Mouse (Mus musculus): Measurements from ENCODE around the gene Hrk. TPM values are rescaled to one million over a fixed set of nuclear protein-coding genes. Genes with fewer than 3 reads are reported as not detected.

The Hrk gene
- 1.8 TPM in 2 replicates for polyA plus RNA-seq (2016; fragmentation: Nextera tagmentation; extraction: Ambion mirVana)

DNA sequence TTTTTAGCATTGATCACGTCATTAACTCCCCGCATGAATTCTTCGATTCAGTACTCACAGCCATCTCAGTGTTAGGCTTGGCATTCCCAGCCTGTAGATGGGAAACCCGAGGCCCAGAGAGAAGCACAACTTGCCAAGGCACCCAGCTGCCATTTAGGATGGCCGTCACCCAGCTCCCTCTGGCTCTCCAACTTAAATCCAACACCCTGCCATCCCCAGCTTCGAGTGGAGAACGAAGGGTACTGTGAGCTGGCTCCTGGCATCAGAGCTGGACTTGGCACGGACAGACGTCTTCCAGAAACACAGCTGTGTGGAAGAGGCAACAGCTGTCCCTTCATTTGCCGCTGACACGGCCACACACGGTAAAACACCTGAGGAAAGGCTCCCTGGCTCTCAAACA, at the start of gene Hrk:
Gene Hrk, plus strand, starts transcription at position 68 of the 400 bp plus-strand sequence.
- Histone ChIP-seq H3K4me3 (no peak within 1 kb of the TSS), H3K4me1 (peaks cover 8% of the 10 kb centered on the region), H3K9me3 (replicated peaks) (no peaks in the 10 kb centered on the region), H3K4me2 (replicated peaks) (no peak within 1 kb of the TSS), H3K36me3 (no peaks in the 10 kb centered on the region), H3K27me3 (peaks cover 72% of the 10 kb centered on the region), H3K9ac (no peak within 1 kb of the TSS), H3K27ac (no peak within 1 kb of the TSS)
- ATAC-seq (ENCODE audit: low FRiP score), result no peak
- 71% methylated on average over 12 of the region's 12 CpGs for WGBS

DNA sequence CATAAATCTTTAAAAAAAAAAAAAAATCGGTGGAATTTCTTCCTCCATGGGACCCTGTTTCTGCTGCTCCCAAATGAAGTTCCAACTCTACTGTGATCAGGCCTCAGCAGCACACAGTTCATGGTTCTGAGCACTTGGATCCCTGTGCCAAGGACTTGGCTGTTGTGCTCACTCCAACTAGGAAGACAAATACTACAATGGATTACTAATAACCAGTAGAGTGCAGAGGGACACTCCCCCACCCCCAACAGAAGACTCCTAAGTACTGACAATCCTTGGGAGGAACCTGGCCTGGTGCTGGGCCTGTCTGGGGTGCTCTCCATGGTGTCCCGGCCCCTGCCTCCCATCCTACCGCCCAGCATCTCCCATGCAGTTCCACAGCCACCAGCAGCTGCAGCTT, 46.1 kb upstream of the Hrk start:
- no peaks in the 10 kb centered on the region for H3K27me3 ChIP-seq
- H3K9ac ChIP-seq, result no peak overlapping the region
- no peak for ATAC-seq (ENCODE audit: low FRiP score)
- 87% methylated on average over 3 of the region's 3 CpGs for WGBS
- H3K4me2 ChIP-seq (replicated peaks), result no peak overlapping the region
- H3K9me3 ChIP-seq (replicated peaks), result no peaks in the 10 kb centered on the region
- H3K4me1 ChIP-seq, result peaks cover 25% of the 10 kb centered on the region
- H3K27ac ChIP-seq, result peak overlapping the region; percentile 75
- peaks cover 9% of the 10 kb centered on the region; the same call in 1 of the 2 replicates for H3K36me3 ChIP-seq
- H3K4me3 ChIP-seq, result no peak overlapping the region

GRCm38 (mm10) chr5:118118922-118119321, 45.5 kb upstream of the Hrk start:
- peaks cover 9% of the 10 kb centered on the region for H3K36me3 ChIP-seq
- peak overlapping the region; percentile 75 for H3K27ac ChIP-seq
- H3K9ac ChIP-seq, result no peak overlapping the region
- peaks cover 29% of the 10 kb centered on the region for H3K4me1 ChIP-seq
- 81% methylated on average over 5 of the region's 5 CpGs for WGBS
- H3K9me3 ChIP-seq (replicated peaks), result no peaks in the 10 kb centered on the region
- H3K4me2 ChIP-seq (replicated peaks), result no peak overlapping the region
- no peak overlapping the region for H3K4me3 ChIP-seq
- ATAC-seq (ENCODE audit: low FRiP score), result 0 out of 2 replicates have a peak, but pooled peaks have one; percentile 48
- no peaks in the 10 kb centered on the region for H3K27me3 ChIP-seq

DNA sequence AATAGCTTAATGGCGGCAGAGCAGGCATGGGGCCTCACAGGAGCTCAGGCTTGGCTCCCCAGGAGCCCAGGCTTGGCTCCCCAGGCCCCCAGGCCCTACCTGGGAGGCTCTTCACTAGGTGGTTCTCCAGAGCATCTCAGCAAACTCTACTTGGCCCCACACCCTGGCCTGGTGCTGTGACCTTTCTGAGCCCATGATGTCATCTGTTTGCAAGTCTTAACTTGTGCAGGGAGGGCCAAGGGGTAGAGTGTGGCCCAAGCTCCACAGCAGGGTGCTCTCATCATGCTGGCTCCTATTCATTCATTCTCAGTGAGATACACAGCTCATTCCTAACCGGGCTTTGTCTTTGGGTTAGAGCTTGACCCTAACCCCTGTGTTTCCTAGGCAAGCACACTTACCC, 43.8 kb upstream of the Hrk start:
- no peaks in the 10 kb centered on the region for H3K9me3 ChIP-seq (replicated peaks)
- no peak overlapping the region for H3K9ac ChIP-seq
- peaks cover 29% of the 10 kb centered on the region for H3K4me1 ChIP-seq
- ATAC-seq (ENCODE audit: low FRiP score), result no peak
- H3K27me3 ChIP-seq, result no peaks in the 10 kb centered on the region
- H3K36me3 ChIP-seq, result peaks cover 14% of the 10 kb centered on the region
- peak overlapping the region; percentile 32; the same call in 1 of the 2 replicates for H3K27ac ChIP-seq
- 42% methylated on average over 2 of the region's 2 CpGs for WGBS
- H3K4me2 ChIP-seq (replicated peaks), result no peak overlapping the region
- no peak overlapping the region for H3K4me3 ChIP-seq

GRCm38 (mm10) chr5:118121928-118122327, 42.5 kb upstream of the Hrk start:
- H3K27ac ChIP-seq, result no peak overlapping the region
- peaks cover 28% of the 10 kb centered on the region for H3K4me1 ChIP-seq
- no peak overlapping the region for H3K4me2 ChIP-seq (replicated peaks)
- no peaks in the 10 kb centered on the region for H3K27me3 ChIP-seq
- no peak overlapping the region for H3K9ac ChIP-seq
- no peak overlapping the region for H3K4me3 ChIP-seq
- peaks cover 16% of the 10 kb centered on the region for H3K36me3 ChIP-seq
- 96% methylated on average over 4 of the region's 4 CpGs for whole genome bisulfite sequencing
- no peaks in the 10 kb centered on the region for H3K9me3 ChIP-seq (replicated peaks)
- ATAC-seq (ENCODE audit: low FRiP score), result no peak

- Histone ChIP-seq H3K27me3 (no peaks in the 10 kb centered on the region), H3K4me2 (replicated peaks) (no peak overlapping the region), H3K9me3 (replicated peaks) (no peaks in the 10 kb centered on the region), H3K4me3 (no peak overlapping the region), H3K4me1 (peaks cover 23% of the 10 kb centered on the region), H3K9ac (no peak overlapping the region), H3K36me3 (peaks cover 24% of the 10 kb centered on the region), H3K27ac (peak overlapping the region; percentile 41; the same call in 1 of the 2 replicates)
- ATAC-seq (ENCODE audit: low FRiP score), result no peak
- 53% methylated on average over 10 of the region's 10 CpGs for WGBS
Observed at GRCm38 (mm10) chr5:118123096-118123495, 41.4 kb upstream of the Hrk start.

DNA sequence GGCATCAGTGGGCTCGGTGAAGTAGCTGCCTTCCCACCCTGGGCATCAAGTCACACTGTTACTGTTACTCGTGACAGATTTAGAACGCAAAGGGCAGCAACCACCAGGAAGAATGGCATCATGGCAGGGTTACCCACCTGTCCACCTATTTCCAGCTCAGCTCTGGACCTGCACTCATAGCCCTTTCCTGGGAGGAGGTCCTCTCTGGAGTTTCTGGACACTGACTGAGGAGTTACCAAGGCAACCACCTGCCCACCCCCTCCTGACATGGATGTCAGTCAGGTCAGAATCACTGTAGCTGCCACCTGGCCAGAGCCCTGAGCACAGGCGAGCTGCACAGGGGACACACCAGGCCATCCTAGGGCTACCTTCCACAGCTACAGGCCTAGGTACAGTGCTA, 37.8 kb upstream of the Hrk start:
- Histone ChIP-seq H3K36me3 (peaks cover 30% of the 10 kb centered on the region), H3K4me2 (replicated peaks) (no peak overlapping the region), H3K27me3 (no peaks in the 10 kb centered on the region), H3K9me3 (replicated peaks) (no peaks in the 10 kb centered on the region), H3K4me3 (no peak overlapping the region), H3K4me1 (peaks cover 6% of the 10 kb centered on the region), H3K27ac (no peak overlapping the region), H3K9ac (no peak overlapping the region)
- 89% methylated on average over 4 of the region's 4 CpGs for WGBS
- ATAC-seq (ENCODE audit: low FRiP score), result no peak

DNA sequence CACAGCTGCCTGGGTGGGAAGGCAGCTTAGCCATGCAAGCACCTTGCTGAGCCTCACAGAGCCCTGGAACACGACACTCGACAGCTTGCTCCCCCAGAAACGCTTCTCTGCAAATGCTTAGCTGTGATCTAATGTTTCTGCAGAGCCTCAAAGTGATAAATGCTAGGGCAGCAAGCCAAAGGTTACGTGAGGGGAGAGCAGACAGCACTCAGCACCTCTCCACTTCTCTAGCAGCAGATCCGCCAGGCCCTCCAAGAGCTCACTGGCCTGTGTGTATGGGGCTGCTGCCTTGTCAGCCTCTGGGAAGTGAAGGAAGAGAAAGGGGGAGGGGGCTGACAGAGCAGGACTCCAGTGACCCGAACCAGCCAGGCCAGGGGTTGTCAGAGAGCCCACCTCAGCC, 36.2 kb upstream of the Hrk start:
- Histone ChIP-seq H3K4me2 (replicated peaks) (no peak overlapping the region), H3K4me1 (peaks cover 5% of the 10 kb centered on the region), H3K9ac (no peak overlapping the region), H3K9me3 (replicated peaks) (no peaks in the 10 kb centered on the region), H3K27me3 (no peaks in the 10 kb centered on the region), H3K27ac (no peak overlapping the region), H3K4me3 (no peak overlapping the region), H3K36me3 (peaks cover 30% of the 10 kb centered on the region)
- ATAC-seq (ENCODE audit: low FRiP score), result no peak
- 86% methylated on average over 6 of the region's 6 CpGs for WGBS

DNA sequence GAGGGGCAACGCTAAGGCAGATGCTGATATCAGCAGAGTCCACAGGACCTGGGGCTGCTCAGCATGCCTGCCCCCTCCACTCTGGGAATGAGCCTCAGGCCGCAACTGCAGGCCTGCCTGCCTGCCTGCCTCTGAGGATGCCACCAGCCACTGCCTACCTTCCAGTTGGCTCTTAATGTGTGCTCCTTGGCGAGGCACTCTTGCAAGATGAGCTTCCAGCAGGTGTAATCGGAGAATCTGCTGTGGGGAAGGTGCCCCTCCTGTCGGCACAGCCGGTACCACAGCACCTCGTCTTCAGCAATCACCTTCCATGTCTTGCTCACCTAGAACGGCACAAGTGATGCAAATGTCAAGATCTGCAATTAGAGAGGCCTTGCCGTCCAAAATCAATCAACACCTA, 35.8 kb upstream of the Hrk start:
- H3K36me3 ChIP-seq, result peaks cover 30% of the 10 kb centered on the region
- 81% methylated on average over 9 of the region's 9 CpGs for WGBS
- H3K9me3 ChIP-seq (replicated peaks), result no peaks in the 10 kb centered on the region
- H3K4me1 ChIP-seq, result peaks cover under 1% of the 10 kb centered on the region; the same call in 1 of the 2 replicates
- no peaks in the 10 kb centered on the region for H3K27me3 ChIP-seq
- no peak overlapping the region for H3K27ac ChIP-seq
- no peak overlapping the region for H3K4me3 ChIP-seq
- no peak overlapping the region for H3K9ac ChIP-seq
- H3K4me2 ChIP-seq (replicated peaks), result no peak overlapping the region
- ATAC-seq (ENCODE audit: low FRiP score), result no peak

DNA sequence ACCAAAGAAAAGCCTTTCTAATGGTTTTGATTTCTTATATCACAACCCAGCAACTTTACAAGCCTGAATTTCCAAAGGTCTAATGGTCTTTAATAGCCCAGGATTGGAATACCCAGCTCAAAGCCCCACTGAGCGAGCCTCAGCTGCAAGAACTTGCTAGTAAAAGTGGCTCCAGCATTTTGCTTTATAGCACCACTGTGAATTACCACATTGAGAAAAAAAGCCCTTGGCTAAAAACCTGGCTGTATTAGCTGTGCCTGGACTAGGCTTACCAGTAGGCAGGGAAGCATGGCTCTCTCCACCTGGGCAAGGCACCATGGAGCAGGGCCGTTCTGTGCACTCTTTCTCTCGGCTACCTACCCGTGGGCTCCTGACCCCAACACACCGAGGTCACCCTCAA, 28.1 kb upstream of the Hrk start:
- no peak for ATAC-seq (ENCODE audit: low FRiP score)
- Histone ChIP-seq H3K36me3 (peaks cover 31% of the 10 kb centered on the region), H3K4me3 (no peak overlapping the region), H3K9ac (no peak overlapping the region), H3K27me3 (no peaks in the 10 kb centered on the region), H3K27ac (no peak overlapping the region), H3K4me1 (no peaks in the 10 kb centered on the region), H3K9me3 (replicated peaks) (no peaks in the 10 kb centered on the region), H3K4me2 (replicated peaks) (no peak overlapping the region)
- WGBS, result 89% methylated on average over 5 of the region's 5 CpGs

DNA sequence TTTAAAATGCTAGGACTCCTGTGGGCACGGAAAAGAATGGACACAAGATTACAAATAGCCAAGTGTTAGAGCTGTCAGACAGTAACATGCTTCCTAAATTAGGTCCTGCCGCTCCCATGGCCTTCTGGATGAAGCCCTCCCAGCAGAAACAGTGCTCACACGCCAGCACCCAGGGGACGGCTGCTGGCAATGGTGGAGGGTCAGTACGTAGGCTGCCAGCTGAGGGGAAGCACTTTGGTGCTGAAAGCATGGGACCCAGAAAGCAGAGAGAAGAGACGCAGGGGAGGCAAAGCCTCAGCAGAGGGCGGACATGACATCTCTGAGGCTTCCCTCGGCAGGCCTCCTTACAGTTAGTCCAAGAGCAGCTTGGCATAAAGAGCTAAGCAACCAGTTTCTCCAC, 24.8 kb upstream of the Hrk start:
- Histone ChIP-seq H3K27ac (no peak overlapping the region), H3K36me3 (peaks cover 41% of the 10 kb centered on the region), H3K4me3 (no peak overlapping the region), H3K27me3 (no peaks in the 10 kb centered on the region), H3K4me1 (0 out of 2 replicates have a peak, but pooled peaks cover 4% of the 10 kb centered on the region), H3K9ac (no peak overlapping the region), H3K4me2 (replicated peaks) (no peak overlapping the region), H3K9me3 (replicated peaks) (no peaks in the 10 kb centered on the region)
- WGBS, result 89% methylated on average over 8 of the region's 8 CpGs
- ATAC-seq (ENCODE audit: low FRiP score), result no peak

- 87% methylated on average over 8 of the region's 8 CpGs for WGBS
- Histone ChIP-seq H3K9ac (no peak overlapping the region), H3K27me3 (no peaks in the 10 kb centered on the region), H3K9me3 (replicated peaks) (no peaks in the 10 kb centered on the region), H3K4me2 (replicated peaks) (no peak overlapping the region), H3K4me3 (no peak overlapping the region), H3K27ac (no peak overlapping the region), H3K36me3 (peaks cover 40% of the 10 kb centered on the region), H3K4me1 (peaks cover 20% of the 10 kb centered on the region)
- ATAC-seq (ENCODE audit: low FRiP score), result no peak
Observed at GRCm38 (mm10) chr5:118142471-118142870, 22.0 kb upstream of the Hrk start.

- WGBS, result 83% methylated on average over 12 of the region's 12 CpGs
- no peak overlapping the region for H3K4me2 ChIP-seq (replicated peaks)
- H3K4me3 ChIP-seq, result no peak overlapping the region
- 0 out of 2 replicates have a peak overlapping the region, but pooled peaks have one; percentile 18 for H3K9ac ChIP-seq
- no peaks in the 10 kb centered on the region for H3K9me3 ChIP-seq (replicated peaks)
- ATAC-seq (ENCODE audit: low FRiP score), result no peak
- H3K27ac ChIP-seq, result no peak overlapping the region
- H3K36me3 ChIP-seq, result peaks cover 38% of the 10 kb centered on the region
- H3K4me1 ChIP-seq, result peaks cover 22% of the 10 kb centered on the region
- no peaks in the 10 kb centered on the region for H3K27me3 ChIP-seq
Observed at GRCm38 (mm10) chr5:118143211-118144026, 21.0 kb upstream of the Hrk start.

Measured in hindbrain, embryonic 12.5 days (tissue).